Mouse (Mus musculus) adrenal gland, postnatal 10 days (tissue): ENCODE measurements at regions not wholly inside any gene's neighbourhood (a gene's known extent, or its start where the extent isn't known, plus 50 kb on each side); places are given as distances from the start of the nearest gene placed in this dataset.

Experiments used
- DNase-seq: peaks from one replicate; pipeline ENCODE4 v3.0.0; 2021; ENCODE audit warnings: mixed read lengths

DNA sequence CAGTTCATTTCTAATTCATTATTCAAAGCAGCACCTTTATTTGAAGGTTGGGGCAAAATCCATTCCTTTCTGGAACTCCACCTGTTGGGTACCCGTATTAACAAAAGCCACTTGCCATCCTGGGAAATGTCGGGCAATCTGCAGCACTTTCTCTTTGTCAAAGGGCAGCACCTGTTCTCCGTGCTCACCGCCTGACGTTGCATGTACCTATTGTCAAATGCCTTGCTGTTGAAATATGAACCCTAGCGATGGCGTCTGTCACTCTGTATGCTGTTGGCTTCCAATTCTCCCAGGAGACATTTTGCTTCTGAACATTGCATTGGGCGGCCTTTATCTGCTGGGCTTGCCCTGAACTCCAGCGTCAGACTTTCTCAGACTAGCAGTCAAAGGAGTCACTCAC is 55.3 kb upstream of the Synm start:
- DNase-seq, result no peak
